ENCODE assay signal across 1 mouse cellular context in the genomic region with DNA sequence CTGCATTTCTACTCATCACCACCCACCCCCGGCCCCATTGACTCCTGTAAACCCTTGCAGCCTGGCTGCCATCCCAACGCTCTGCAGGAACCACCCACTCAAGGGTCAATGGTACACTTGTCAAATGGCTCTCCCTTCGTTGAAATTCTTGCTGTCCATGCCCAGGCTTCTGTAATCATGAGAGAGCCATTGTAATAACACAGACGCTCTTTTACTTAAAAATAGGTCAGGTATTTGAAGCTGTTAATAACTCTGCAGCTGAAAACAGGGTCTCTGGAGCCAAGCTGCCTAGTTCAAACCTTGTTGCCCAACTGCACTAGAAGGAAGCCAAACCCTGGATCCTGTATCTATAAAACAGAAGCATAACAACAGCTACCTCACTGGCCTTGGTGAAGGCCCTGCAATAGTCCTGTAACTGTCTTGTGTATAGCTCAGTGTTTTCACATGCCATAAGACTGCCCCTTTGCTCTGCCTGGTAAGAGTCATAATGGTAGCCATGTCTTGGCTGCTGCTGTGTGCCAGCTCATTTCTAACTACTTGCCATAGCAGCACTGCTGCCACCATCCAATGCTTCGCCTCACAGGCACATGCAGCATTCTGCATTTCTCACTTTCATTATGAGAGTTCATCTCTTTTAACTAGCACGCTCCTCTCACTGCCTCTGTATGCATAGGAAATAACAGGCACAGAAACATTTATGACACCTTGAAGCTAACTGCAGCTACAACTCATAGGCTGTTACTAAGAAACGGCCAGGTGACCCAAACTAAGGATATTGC.
TF ChIP-seq lines count a peak whose summit lies in the region.

No protein-coding gene starts in this region.

TF ChIP-seq in CH12.LX, 34 proteins besides CTCF, POLR2A, EP300 and RAD21 (continued from another document):
- TF ChIP-seq E2F4 (IDR thresholded peaks at IDR 0.05; ENCODE audit: insufficient replicate concordance, low read depth, low read length): no peak
- no peak for TF ChIP-seq MXI1 (IDR thresholded peaks at IDR 0.05; ENCODE audit: low read depth, low read length)
- peak; percentile 99 for TF ChIP-seq BHLHE40 (IDR thresholded peaks at IDR 0.05; ENCODE audit: low read depth, low read length)
- peak; percentile 90 for TF ChIP-seq JUN (IDR thresholded peaks at IDR 0.05; ENCODE audit: insufficient read depth, low read depth, low read length)
- TF ChIP-seq HCFC1 (IDR thresholded peaks at IDR 0.05; ENCODE audit: low read depth, low read length): no peak
- TF ChIP-seq CHD1 (IDR thresholded peaks at IDR 0.05; ENCODE audit: low read depth, low read length): no peak
- peak; percentile 88 for TF ChIP-seq ETS1 (conservative IDR thresholded peaks at IDR 0.05; ENCODE audit: low read depth, low read length)
- TF ChIP-seq IRF4 (IDR thresholded peaks at IDR 0.05; ENCODE audit: low read depth, low read length): peak; percentile 98
- 0 out of 2 replicates have a peak, but pooled peaks have one; percentile 41 for TF ChIP-seq MAZ (IDR thresholded peaks at IDR 0.05; ENCODE audit: low read depth, low read length)
- peak; percentile 78; the same call in 1 of the 2 replicates for TF ChIP-seq RCOR1 (conservative IDR thresholded peaks at IDR 0.05; ENCODE audit: low read depth, low read length)
- TF ChIP-seq GABPA (IDR thresholded peaks at IDR 0.05; ENCODE audit: insufficient replicate concordance, low read depth, low read length): no peak
